Mouse (Mus musculus) stomach, postnatal 0 days (tissue): ENCODE data around the gene Irs2. TPM values are rescaled to one million over a fixed set of nuclear protein-coding genes. Genes with fewer than 3 reads are reported as not detected.

Experiments
- ATAC-seq: fragments of 200-750 bp; cut with Nextera tagmentation; 2 replicates; pipeline ENCODE4 v1.8.0; 2017; ENCODE audit not compliant: low FRiP score, low TSS enrichment
- DNase-seq: peaks from one replicate; pipeline ENCODE4 v3.0.0-alpha.2; 2016; ENCODE audit warnings: low spot score
- H3K27ac ChIP-seq: fragments of 300-500 bp; sonication (generic); replicated peaks from 2 replicates; pipeline ENCODE4 v1.5.1; 2014; ENCODE audit warnings: mild to moderate bottlenecking, control low read depth
- H3K27me3 ChIP-seq: fragments of 300-500 bp; sonication (generic); 2 replicates; pipeline ENCODE4 v1.6.1; 2014; ENCODE audit warnings: low read length; ENCODE audit not compliant: control insufficient read depth, insufficient read depth
- H3K36me3 ChIP-seq: fragments of 300-500 bp; sonication (generic); 2 replicates; pipeline ENCODE4 v1.6.1; 2014; ENCODE audit warnings: low read length, mixed read lengths; ENCODE audit not compliant: control insufficient read depth, insufficient read depth
- H3K4me1 ChIP-seq: fragments of 300-500 bp; sonication (generic); replicated peaks from 2 replicates; pipeline ENCODE4 v1.6.1; 2014; ENCODE audit warnings: antibody characterized with exemption; ENCODE audit not compliant: control insufficient read depth, insufficient read depth
- H3K4me2 ChIP-seq: fragments of 300-500 bp; sonication (generic); replicated peaks from 2 replicates; pipeline ENCODE4 v1.6.1; 2014; ENCODE audit warnings: low read depth, mild to moderate bottlenecking, control low read depth, moderate library complexity
- H3K4me3 ChIP-seq: fragments of 300-500 bp; sonication (generic); 2 replicates; pipeline ENCODE4 v1.5.1; 2014; ENCODE audit warnings: low read depth, low read length, control low read depth
- H3K9ac ChIP-seq: fragments of 300-500 bp; sonication (generic); 2 replicates; pipeline ENCODE4 v1.6.1; 2014; ENCODE audit warnings: mild to moderate bottlenecking, low read length, control low read depth, mixed read lengths
- H3K9me3 ChIP-seq: fragments of 300-500 bp; sonication (generic); 2 replicates; pipeline ENCODE4 v1.6.1; 2016; ENCODE audit warnings: low read length; ENCODE audit not compliant: control insufficient read depth
- CTCF ChIP-seq: IDR thresholded peaks from 2 replicates; pipeline ENCODE4 v1.5.1; 2016; ENCODE audit warnings: antibody characterized with exemption, low read depth, mild to moderate bottlenecking, moderate library complexity
- EP300 ChIP-seq: optimal IDR thresholded peaks from 2 replicates; pipeline ENCODE3; 2016; ENCODE audit warnings: antibody characterized with exemption
- WGBS: fragments of 180-500 bp; shearing (Covaris S2); extraction: QIAGEN DNeasy Blood & Tissue Kit; methylation state at CpG from one replicate; pipeline ENCODE4 v1.1.7; 2014; 5-methylcytosine and 5-hydroxymethylcytosine counted together
- polyA plus RNA-seq: library from polyadenylated mRNA; unstranded; fragments of >200 nt; fragmentation: Nextera tagmentation; extraction: Ambion mirVana; gene quantifications from 2 replicates; pipeline ENCODE4 v1.2.1, GENCODE M21; 2015

Gene Irs2
- polyA plus RNA-seq, 1 experiment from 2014 or later: 3.3 TPM

- H3K4me3 ChIP-seq: no peak overlapping the region
- no peaks in the 10 kb centered on the region for H3K36me3 ChIP-seq
- 57% methylated on average over 9 of the region's 9 CpGs for WGBS
- H3K27me3 ChIP-seq: no peaks in the 10 kb centered on the region
- H3K4me2 ChIP-seq: no peak overlapping the region
- ATAC-seq: no peak
- no peak for DNase-seq
- no peak overlapping the region for H3K9ac ChIP-seq
- H3K4me1 ChIP-seq: peaks cover 5% of the 10 kb centered on the region; the same call in 1 of the 2 replicates
- peak overlapping the region; percentile 18; the same call in 1 of the 2 replicates for H3K27ac ChIP-seq
- TF ChIP-seq CTCF: no peak
- TF ChIP-seq EP300: no peak
- no peaks in the 10 kb centered on the region for H3K9me3 ChIP-seq
Observed at GRCm38 (mm10) chr8:10943314-10944060, 64.8 kb downstream of the Irs2 start.

DNA sequence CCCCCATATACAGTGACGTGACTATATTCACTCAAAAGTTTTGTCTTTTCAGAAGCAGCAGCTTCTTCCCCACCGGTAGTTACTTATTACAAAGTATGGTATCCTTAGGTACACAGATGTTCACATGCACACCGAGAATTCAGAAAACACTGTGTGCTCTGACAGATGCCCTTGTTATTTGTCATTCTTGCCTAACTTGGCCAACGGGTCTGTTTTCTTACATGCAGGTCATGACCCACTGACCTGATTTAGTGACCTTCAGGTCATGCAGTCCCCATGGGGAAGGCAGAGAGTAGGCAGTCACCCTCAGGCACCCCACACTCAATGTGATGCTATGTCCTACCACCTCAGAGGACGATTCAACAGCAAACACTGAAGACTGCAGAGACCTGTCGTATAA, 68.4 kb downstream of the Irs2 start:
- Histone ChIP-seq H3K4me3 (no peak overlapping the region), H3K27me3 (no peaks in the 10 kb centered on the region), H3K9ac (no peak overlapping the region), H3K9me3 (no peaks in the 10 kb centered on the region), H3K4me1 (peaks cover 7% of the 10 kb centered on the region; the same call in 1 of the 2 replicates), H3K27ac (no peak overlapping the region), H3K36me3 (no peaks in the 10 kb centered on the region), H3K4me2 (no peak overlapping the region)
- DNase-seq (no peak), ATAC-seq (no peak)
- 58% methylated on average over 6 of the region's 6 CpGs for WGBS
- TF ChIP-seq EP300: no peak
- no peak for TF ChIP-seq CTCF

DNA sequence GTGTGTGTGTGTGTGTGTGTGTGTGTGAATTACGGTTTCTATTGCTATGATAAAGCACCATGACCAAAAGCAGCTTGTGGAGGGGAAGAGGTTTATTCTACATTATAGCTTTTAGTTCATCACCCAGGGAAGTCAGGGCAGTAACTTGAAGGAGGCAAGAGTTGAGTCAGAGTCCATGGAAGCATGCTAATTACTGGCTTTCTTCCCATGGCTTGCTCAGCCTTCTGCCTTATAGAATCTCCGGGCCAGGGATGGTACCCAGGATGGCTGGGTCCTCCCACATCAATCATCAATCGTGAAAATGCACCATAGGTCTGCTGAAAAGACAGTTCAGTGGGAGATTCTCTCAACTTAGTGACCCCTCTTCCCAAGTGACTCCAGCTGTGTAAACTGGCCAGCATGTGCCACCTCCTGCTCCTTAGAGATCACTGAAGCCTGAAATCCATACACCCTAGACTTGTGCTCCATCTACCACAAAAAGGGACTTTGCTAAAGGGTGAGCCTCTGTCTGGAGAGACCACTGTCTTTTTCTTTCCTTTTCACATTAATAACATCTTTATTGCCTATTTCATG, 69.0 kb downstream of the Irs2 start:
- peaks cover 7% of the 10 kb centered on the region; the same call in 1 of the 2 replicates for H3K4me1 ChIP-seq
- DNase-seq (no peak), ATAC-seq (no peak)
- WGBS: 74% methylated on average over 3 of the region's 3 CpGs
- no peak overlapping the region for H3K4me2 ChIP-seq
- no peaks in the 10 kb centered on the region for H3K9me3 ChIP-seq
- no peaks in the 10 kb centered on the region for H3K27me3 ChIP-seq
- no peak overlapping the region for H3K9ac ChIP-seq
- no peak for TF ChIP-seq CTCF
- no peak for TF ChIP-seq EP300
- H3K36me3 ChIP-seq: no peaks in the 10 kb centered on the region
- H3K27ac ChIP-seq: no peak overlapping the region
- H3K4me3 ChIP-seq: no peak overlapping the region

GRCm38 (mm10) chr8:10938284-10938683, 70.0 kb downstream of the Irs2 start:
- H3K4me1 ChIP-seq: 0 out of 2 replicates have a peak, but pooled peaks cover 4% of the 10 kb centered on the region
- no peak overlapping the region for H3K27ac ChIP-seq
- no peak overlapping the region for H3K4me3 ChIP-seq
- TF ChIP-seq EP300 (no peak), CTCF (no peak)
- H3K9ac ChIP-seq: no peak overlapping the region
- DNase-seq (no peak), ATAC-seq (no peak)
- H3K9me3 ChIP-seq: no peaks in the 10 kb centered on the region
- 87% methylated on average over 6 of the region's 6 CpGs for WGBS
- H3K4me2 ChIP-seq: no peak overlapping the region
- no peaks in the 10 kb centered on the region for H3K27me3 ChIP-seq
- H3K36me3 ChIP-seq: no peaks in the 10 kb centered on the region

- Histone ChIP-seq H3K27me3 (no peaks in the 10 kb centered on the region), H3K9ac (no peak overlapping the region), H3K27ac (no peak overlapping the region; the same call in 1 of the 2 replicates), H3K36me3 (no peaks in the 10 kb centered on the region), H3K4me2 (no peak overlapping the region), H3K9me3 (no peaks in the 10 kb centered on the region), H3K4me1 (0 out of 2 replicates have a peak, but pooled peaks cover 4% of the 10 kb centered on the region), H3K4me3 (no peak overlapping the region)
- ATAC-seq (peak; percentile 31), DNase-seq (no peak)
- TF ChIP-seq CTCF (no peak), EP300 (no peak)
- 65% methylated on average over 9 of the region's 9 CpGs for WGBS
Observed at GRCm38 (mm10) chr8:10936646-10937045, 71.6 kb downstream of the Irs2 start.

GRCm38 (mm10) chr8:10935231-10935630, 73.0 kb downstream of the Irs2 start:
- H3K27me3 ChIP-seq: no peaks in the 10 kb centered on the region

More at GRCm38 (mm10) chr8:10935231-10935630, 73.0 kb downstream of the Irs2 start:
- Histone ChIP-seq H3K4me1 (0 out of 2 replicates have a peak, but pooled peaks cover 4% of the 10 kb centered on the region), H3K4me2 (no peak overlapping the region), H3K27ac (peak overlapping the region; percentile 53; the same call in 1 of the 2 replicates), H3K9ac (no peak overlapping the region), H3K4me3 (no peak overlapping the region), H3K9me3 (no peaks in the 10 kb centered on the region), H3K36me3 (no peaks in the 10 kb centered on the region)
- WGBS: 37% methylated on average over 8 of the region's 8 CpGs
- TF ChIP-seq EP300: no peak
- no peak for TF ChIP-seq CTCF
- DNase-seq (peak; percentile 58), ATAC-seq (peak; percentile 86)
